Mouse (Mus musculus): ENCODE results near the gene Gm9573.

DNA sequence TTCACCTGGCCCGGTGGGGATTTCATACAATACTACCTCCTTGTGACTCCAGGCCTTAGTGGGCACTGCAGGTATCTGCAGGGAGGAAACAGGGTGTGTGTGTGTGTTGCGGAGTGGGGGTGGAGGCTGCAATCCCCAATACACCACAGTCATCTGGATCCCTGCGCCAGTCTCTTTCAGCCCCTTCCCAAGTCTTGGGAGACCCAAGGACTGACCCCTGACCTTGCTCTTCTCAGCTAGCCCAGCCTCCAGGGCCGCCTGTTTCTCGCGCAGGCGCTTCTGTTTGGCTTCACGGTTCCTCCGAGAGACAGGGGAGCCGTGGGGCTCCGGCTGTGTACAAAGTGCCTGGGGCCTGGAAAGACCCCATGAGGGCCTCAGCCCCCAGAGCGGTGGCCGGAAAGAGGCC lies 40.4 kb upstream of the Gm9573 start:
- TF ChIP-seq CTCF (conservative IDR thresholded peaks at IDR 0.05; ENCODE audit: insufficient read depth, insufficient read length, low read depth, low read length) = no peak
- no peak for TF ChIP-seq POLR2A (IDR thresholded peaks at IDR 0.05; ENCODE audit: low read depth, low read length)
